Mouse (Mus musculus) embryonic facial prominence, embryonic 12.5 days (tissue): ENCODE measurements at regions not wholly inside any gene's neighbourhood (a gene's known extent, or its start where the extent isn't known, plus 50 kb on each side); places are given as distances from the start of the nearest gene placed in this dataset.
"Not testable (repeated sequence)": the region's sequence is repeated elsewhere in the genome, so short reads cannot be mapped to it uniquely, and the experiment has no call there.

Experiments
- ATAC-seq: fragments of 200-750 bp; cut with Nextera tagmentation; 2 replicates; pipeline ENCODE4 v1.8.0; 2017; ENCODE audit not compliant: insufficient number of reproducible peaks, insufficient read depth, low FRiP score, low TSS enrichment
- H3K27ac ChIP-seq: fragments of 300-500 bp; sonication (generic); 2 replicates; pipeline ENCODE4 v1.5.1; 2016; ENCODE audit warnings: mild to moderate bottlenecking
- H3K27me3 ChIP-seq: fragments of 300-500 bp; sonication (generic); 2 replicates; pipeline ENCODE4 v1.6.1; 2016; ENCODE audit warnings: mild to moderate bottlenecking, moderate library complexity
- H3K36me3 ChIP-seq: fragments of 300-500 bp; sonication (generic); 2 replicates; pipeline ENCODE4 v1.6.1; 2016; ENCODE audit warnings: mild to moderate bottlenecking
- H3K4me1 ChIP-seq: fragments of 300-500 bp; sonication (generic); 2 replicates; pipeline ENCODE4 v1.6.1; 2016
- H3K4me2 ChIP-seq: fragments of 300-500 bp; sonication (generic); replicated peaks from 2 replicates; pipeline ENCODE4 v1.6.1; 2016; ENCODE audit warnings: mild to moderate bottlenecking, moderate library complexity
- H3K4me3 ChIP-seq: fragments of 300-500 bp; sonication (generic); 2 replicates; pipeline ENCODE4 v1.5.1; 2016; ENCODE audit warnings: mild to moderate bottlenecking
- H3K9ac ChIP-seq: fragments of 300-500 bp; sonication (generic); 2 replicates; pipeline ENCODE4 v1.6.1; 2016; ENCODE audit warnings: mild to moderate bottlenecking, moderate library complexity
- H3K9me3 ChIP-seq: fragments of 300-500 bp; sonication (generic); 2 replicates; pipeline ENCODE4 v1.6.1; 2016; ENCODE audit warnings: mild to moderate bottlenecking, moderate library complexity
- WGBS: fragments of 180-500 bp; shearing (Covaris S2); methylation state at CpG from one replicate; pipeline ENCODE4 v1.1.7; 2016; 5-methylcytosine and 5-hydroxymethylcytosine counted together

GRCm38 (mm10) chr16:12706907-12707306, 402.6 kb upstream of the Ercc4 start:
- Histone ChIP-seq H3K36me3 (no peaks in the 10 kb centered on the region), H3K9ac (no peak overlapping the region), H3K4me2 (no peak overlapping the region), H3K27me3 (no peaks in the 10 kb centered on the region), H3K9me3 (no peaks in the 10 kb centered on the region), H3K4me3 (no peak overlapping the region), H3K27ac (no peak overlapping the region), H3K4me1 (no peaks in the 10 kb centered on the region)
- no peak for ATAC-seq

GRCm38 (mm10) chr16:12721368-12721767, 388.1 kb upstream of the Ercc4 start:
- H3K4me3 ChIP-seq, H3K27me3 ChIP-seq, H3K9me3 ChIP-seq, H3K4me2 ChIP-seq, ATAC-seq, H3K4me1 ChIP-seq, H3K9ac ChIP-seq, H3K27ac ChIP-seq, H3K36me3 ChIP-seq: not testable (repeated sequence)
- 80% methylated on average over 6 of the region's 7 CpGs for WGBS

- Histone ChIP-seq H3K36me3 (no peaks in the 10 kb centered on the region), H3K4me2 (no peak overlapping the region), H3K4me3 (no peak overlapping the region), H3K27me3 (no peaks in the 10 kb centered on the region), H3K4me1 (no peaks in the 10 kb centered on the region), H3K9me3 (no peaks in the 10 kb centered on the region), H3K27ac (no peak overlapping the region), H3K9ac (no peak overlapping the region)
- ATAC-seq: no peak
These were observed 383.4 kb upstream of the Ercc4 start for GRCm38 (mm10) chr16:12726043-12726442.

- H3K27ac ChIP-seq, H3K4me1 ChIP-seq, H3K9me3 ChIP-seq, H3K36me3 ChIP-seq, ATAC-seq, H3K9ac ChIP-seq, H3K27me3 ChIP-seq, H3K4me3 ChIP-seq, H3K4me2 ChIP-seq: not testable (repeated sequence)
- WGBS: 88% methylated on average over 2 of the region's 2 CpGs
These were observed 379.2 kb upstream of the Ercc4 start for GRCm38 (mm10) chr16:12730167-12730730.

- ATAC-seq: no peak
- H3K27me3 ChIP-seq: no peaks in the 10 kb centered on the region
- no peaks in the 10 kb centered on the region for H3K36me3 ChIP-seq
- no peak overlapping the region for H3K4me3 ChIP-seq
- 87% methylated on average over 2 of the region's 2 CpGs for WGBS
- H3K27ac ChIP-seq: no peak overlapping the region
- H3K9me3 ChIP-seq: no peaks in the 10 kb centered on the region
- H3K9ac ChIP-seq: no peak overlapping the region
- no peak overlapping the region for H3K4me2 ChIP-seq
- no peaks in the 10 kb centered on the region for H3K4me1 ChIP-seq
These were observed 377.9 kb upstream of the Ercc4 start for GRCm38 (mm10) chr16:12731588-12731987.

GRCm38 (mm10) chr16:12742472-12742871, 367.0 kb upstream of the Ercc4 start:
- no peak overlapping the region for H3K27ac ChIP-seq
- no peaks in the 10 kb centered on the region for H3K36me3 ChIP-seq
- H3K9ac ChIP-seq: no peak overlapping the region
- H3K9me3 ChIP-seq: no peaks in the 10 kb centered on the region
- no peak overlapping the region for H3K4me2 ChIP-seq
- H3K4me1 ChIP-seq: no peaks in the 10 kb centered on the region
- no peak for ATAC-seq
- H3K4me3 ChIP-seq: no peak overlapping the region
- no peaks in the 10 kb centered on the region for H3K27me3 ChIP-seq

- 93% methylated on average over 3 of the region's 3 CpGs for WGBS
- no peak for ATAC-seq
- no peak overlapping the region for H3K4me2 ChIP-seq
- no peaks in the 10 kb centered on the region for H3K27me3 ChIP-seq
- H3K4me3 ChIP-seq: no peak overlapping the region
- no peaks in the 10 kb centered on the region for H3K9me3 ChIP-seq
- H3K4me1 ChIP-seq: no peaks in the 10 kb centered on the region
- no peaks in the 10 kb centered on the region for H3K36me3 ChIP-seq
- H3K27ac ChIP-seq: no peak overlapping the region
- no peak overlapping the region for H3K9ac ChIP-seq
These were observed 356.3 kb upstream of the Ercc4 start for GRCm38 (mm10) chr16:12753181-12753580.

GRCm38 (mm10) chr16:12754361-12754760, 355.1 kb upstream of the Ercc4 start:
- Histone ChIP-seq H3K27me3 (no peaks in the 10 kb centered on the region), H3K27ac (no peak overlapping the region), H3K4me1 (no peaks in the 10 kb centered on the region), H3K4me3 (no peak overlapping the region), H3K9me3 (no peaks in the 10 kb centered on the region), H3K4me2 (no peak overlapping the region), H3K36me3 (no peaks in the 10 kb centered on the region), H3K9ac (no peak overlapping the region)
- no peak for ATAC-seq

GRCm38 (mm10) chr16:12758594-12758993, 350.9 kb upstream of the Ercc4 start:
- H3K27me3 ChIP-seq: no peaks in the 10 kb centered on the region
- H3K4me3 ChIP-seq: no peak overlapping the region
- H3K9ac ChIP-seq: no peak overlapping the region
- ATAC-seq: no peak
- no peaks in the 10 kb centered on the region for H3K4me1 ChIP-seq
- WGBS: 85% methylated on average over 4 of the region's 4 CpGs
- H3K9me3 ChIP-seq: no peaks in the 10 kb centered on the region
- no peaks in the 10 kb centered on the region for H3K36me3 ChIP-seq
- H3K4me2 ChIP-seq: no peak overlapping the region
- no peak overlapping the region for H3K27ac ChIP-seq

- H3K4me2 ChIP-seq: no peak overlapping the region
- no peak overlapping the region for H3K4me3 ChIP-seq
- no peak for ATAC-seq
- H3K9ac ChIP-seq: no peak overlapping the region
- no peaks in the 10 kb centered on the region for H3K36me3 ChIP-seq
- WGBS: 100% methylated on average over 1 of the region's 1 CpGs
- no peaks in the 10 kb centered on the region for H3K9me3 ChIP-seq
- no peaks in the 10 kb centered on the region for H3K27me3 ChIP-seq
- no peaks in the 10 kb centered on the region for H3K4me1 ChIP-seq
- no peak overlapping the region for H3K27ac ChIP-seq
These were observed 345.3 kb upstream of the Ercc4 start for GRCm38 (mm10) chr16:12764166-12764565.

GRCm38 (mm10) chr16:12764608-12765007, 344.9 kb upstream of the Ercc4 start:
- no peaks in the 10 kb centered on the region for H3K36me3 ChIP-seq
- WGBS: 75% methylated on average over 1 of the region's 1 CpGs
- no peak overlapping the region for H3K4me2 ChIP-seq
- H3K27me3 ChIP-seq: no peaks in the 10 kb centered on the region
- no peaks in the 10 kb centered on the region for H3K9me3 ChIP-seq
- no peak overlapping the region for H3K4me3 ChIP-seq
- no peaks in the 10 kb centered on the region for H3K4me1 ChIP-seq
- H3K9ac ChIP-seq: no peak overlapping the region
- no peak overlapping the region for H3K27ac ChIP-seq
- ATAC-seq: no peak

- no peaks in the 10 kb centered on the region for H3K36me3 ChIP-seq
- WGBS: 87% methylated on average over 7 of the region's 7 CpGs
- H3K4me1 ChIP-seq: no peaks in the 10 kb centered on the region
- ATAC-seq: no peak
- H3K9ac ChIP-seq: no peak overlapping the region
- no peak overlapping the region for H3K4me2 ChIP-seq
- no peak overlapping the region for H3K4me3 ChIP-seq
- H3K27ac ChIP-seq: no peak overlapping the region
- no peaks in the 10 kb centered on the region for H3K27me3 ChIP-seq
- H3K9me3 ChIP-seq: no peaks in the 10 kb centered on the region
These were observed 342.6 kb upstream of the Ercc4 start for GRCm38 (mm10) chr16:12766846-12767245.
